Mouse (Mus musculus): ENCODE results near the gene Pou3f3.

The Pou3f3 gene

DNA sequence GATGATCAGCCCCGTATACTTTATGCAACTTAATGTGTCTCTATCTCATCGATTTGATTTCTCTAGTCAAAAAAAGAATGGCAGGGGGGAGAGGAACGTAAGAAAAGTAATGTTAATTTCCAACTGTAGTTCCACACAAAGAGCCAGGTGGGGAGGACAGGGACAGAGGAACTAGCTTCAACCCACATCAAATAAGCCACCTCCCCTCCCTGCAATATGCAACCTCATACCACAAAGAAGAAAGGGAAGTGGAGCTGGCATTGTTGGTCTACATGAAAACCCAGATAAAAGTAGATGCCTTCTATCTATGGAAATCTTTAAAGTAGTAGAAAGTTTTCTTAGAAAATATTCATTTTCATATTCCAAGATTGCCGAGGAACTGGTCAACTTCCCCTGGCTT lies 14.7 kb downstream of the Pou3f3 start:
- no peak for DNase-seq (ENCODE audit: low spot score in 2 of 2)

DNA sequence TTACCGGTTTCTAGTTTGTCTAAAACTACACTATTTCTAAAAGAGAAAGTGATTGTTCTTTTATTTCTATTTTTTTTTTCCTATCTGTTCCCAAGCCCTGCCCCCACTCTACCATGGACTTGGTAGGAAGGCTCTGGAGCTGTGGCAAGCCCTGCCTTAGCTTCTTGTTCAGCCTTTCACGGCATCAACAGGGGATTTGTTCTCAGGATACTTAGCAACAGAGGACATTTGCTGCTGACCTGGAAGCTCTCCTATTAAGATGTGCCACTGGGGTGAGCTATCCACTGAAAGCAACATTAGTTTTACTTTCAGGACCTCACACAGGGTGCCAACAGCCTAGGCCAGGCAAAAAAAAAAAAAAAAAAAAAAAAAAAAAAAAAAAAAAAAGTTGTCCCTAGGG lies 15.4 kb downstream of the Pou3f3 start:
- no peak for DNase-seq (ENCODE audit: low spot score in 2 of 2)

- no peak for DNase-seq (ENCODE audit: low spot score in 2 of 2)
Observed at GRCm38 (mm10) chr1:42711456-42712310, 16.1 kb downstream of the Pou3f3 start.

GRCm38 (mm10) chr1:42712311-42712690 lies 16.7 kb downstream of the Pou3f3 start:
- DNase-seq (ENCODE audit: low spot score in 2 of 2) = no peak

- DNase-seq (ENCODE audit: low spot score in 2 of 2) = no peak
Observed at GRCm38 (mm10) chr1:42713104-42713932, 17.8 kb downstream of the Pou3f3 start.

GRCm38 (mm10) chr1:42714016-42714931 lies 18.7 kb downstream of the Pou3f3 start:
- DNase-seq (ENCODE audit: low spot score in 2 of 2) = no peak

DNA sequence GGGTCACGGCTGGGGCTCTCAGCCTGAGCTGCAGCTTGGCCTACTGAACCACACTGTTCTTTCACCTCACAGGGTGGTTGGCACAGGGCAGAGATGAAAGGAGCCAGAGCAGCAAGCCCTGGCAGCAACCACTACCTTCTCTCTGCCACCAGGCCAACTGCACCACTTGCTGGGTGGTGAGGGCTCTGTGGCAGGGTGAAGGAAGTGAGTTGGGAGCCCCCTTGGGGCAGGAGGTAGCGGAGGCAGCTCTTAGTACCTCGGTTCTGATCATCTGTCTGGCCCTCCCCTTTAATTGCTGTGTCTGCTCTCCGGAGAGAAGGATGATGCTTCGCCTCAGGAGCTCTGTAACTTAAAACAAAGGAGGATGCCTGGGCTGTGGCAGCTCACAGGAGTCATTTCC lies 23.0 kb downstream of the Pou3f3 start:
- DNase-seq (ENCODE audit: low spot score in 2 of 2) = no peak

- DNase-seq (ENCODE audit: low spot score in 2 of 2) = no peak
Observed at GRCm38 (mm10) chr1:42721353-42721752, 25.8 kb downstream of the Pou3f3 start.

- no peak for DNase-seq (ENCODE audit: low spot score in 2 of 2)
Observed at GRCm38 (mm10) chr1:42723769-42724300, 28.3 kb downstream of the Pou3f3 start.

DNA sequence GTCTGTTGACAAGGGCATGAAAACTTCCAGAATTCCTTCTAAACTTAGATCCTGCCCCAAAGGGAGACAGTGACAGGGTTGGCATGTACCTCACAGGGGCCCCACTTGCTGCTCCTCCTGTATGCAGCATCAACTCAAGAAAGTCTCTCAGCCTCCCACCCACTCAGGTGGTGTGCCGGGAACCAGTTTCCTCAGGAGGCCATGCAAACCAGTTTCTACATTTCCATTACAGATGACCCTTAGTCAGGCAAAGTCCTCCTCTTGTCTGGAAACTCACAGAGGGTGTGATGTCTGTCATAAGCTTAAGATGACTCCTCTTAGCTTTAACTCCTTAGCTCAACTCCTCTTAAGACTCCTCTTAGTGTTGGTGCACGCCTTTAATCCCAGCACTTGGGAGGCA lies 29.3 kb downstream of the Pou3f3 start:
- DNase-seq (ENCODE audit: low spot score in 2 of 2) = no peak

GRCm38 (mm10) chr1:42727161-42727560 lies 31.6 kb downstream of the Pou3f3 start:
- DNase-seq (ENCODE audit: low spot score in 2 of 2) = no peak

GRCm38 (mm10) chr1:42727676-42728075 lies 32.1 kb downstream of the Pou3f3 start:
- no peak for DNase-seq (ENCODE audit: low spot score in 2 of 2)

GRCm38 (mm10) chr1:42741383-42742241 lies 46.0 kb downstream of the Pou3f3 start:
- no peak for DNase-seq (ENCODE audit: low spot score in 2 of 2)

DNA sequence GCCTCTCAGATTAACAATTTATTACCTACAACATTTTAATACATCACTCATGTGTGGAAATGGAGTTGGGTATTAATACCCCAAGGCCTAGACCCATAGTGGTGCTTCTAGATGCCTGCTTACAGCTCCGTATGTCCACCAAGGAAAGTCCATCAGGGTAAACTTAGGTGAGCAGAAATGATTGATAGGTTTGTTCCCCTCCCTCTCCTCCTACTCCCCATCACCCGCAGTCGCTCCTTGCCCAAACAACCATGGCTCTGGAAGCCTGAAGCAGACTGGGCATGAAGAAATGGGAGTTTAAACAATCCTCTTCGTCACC lies 46.6 kb downstream of the Pou3f3 start:
- no peak for DNase-seq (ENCODE audit: low spot score in 2 of 2)

DNA sequence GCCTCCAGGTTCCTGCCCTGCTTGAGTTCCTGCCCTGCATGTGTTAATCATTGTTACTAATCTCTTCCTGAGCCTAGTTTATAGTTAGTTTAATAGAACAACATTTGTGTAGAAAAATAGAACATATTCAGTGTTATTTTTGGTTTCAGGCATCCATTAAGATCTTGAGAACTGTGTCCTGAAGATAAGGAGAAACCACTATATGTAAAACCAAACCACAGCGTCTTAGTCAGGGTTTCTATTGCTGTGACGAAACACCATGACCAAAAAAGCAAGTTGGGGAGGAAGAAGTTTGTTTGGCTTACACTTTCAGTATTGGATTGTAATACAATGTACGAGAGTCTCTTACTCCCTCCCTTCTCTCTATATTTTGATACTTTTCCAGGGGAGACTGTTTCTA lies 49.5 kb downstream of the Pou3f3 start:
- DNase-seq (ENCODE audit: low spot score in 2 of 2) = no peak

- DNase-seq (ENCODE audit: low spot score in 2 of 2) = no peak
Observed at GRCm38 (mm10) chr1:42749536-42750292, 54.1 kb downstream of the Pou3f3 start.

Data from spleen, postnatal 10 days (tissue).